Mouse (Mus musculus) neural tube, embryonic 14.5 days (tissue): ENCODE measurements at regions not wholly inside any gene's neighbourhood (a gene's known extent, or its start where the extent isn't known, plus 50 kb on each side); places are given as distances from the start of the nearest gene placed in this dataset.

ENCODE experiments used
- ATAC-seq: fragments of 200-750 bp; cut with Nextera tagmentation; 2 replicates; pipeline ENCODE4 v1.8.0; 2017; ENCODE audit warnings: low read depth, mild to moderate bottlenecking, moderate TSS enrichment, moderate library complexity
- H3K27ac ChIP-seq: fragments of 300-500 bp; sonication (generic); 2 replicates; pipeline ENCODE4 v1.5.1; 2014; ENCODE audit warnings: low read depth, mild to moderate bottlenecking, control low read depth, low read length, moderate library complexity, mixed read lengths
- H3K27me3 ChIP-seq: fragments of 300-500 bp; sonication (generic); 2 replicates; pipeline ENCODE4 v1.6.1; 2014; ENCODE audit warnings: low read length; ENCODE audit not compliant: control insufficient read depth, insufficient read depth
- H3K36me3 ChIP-seq: fragments of 300-500 bp; sonication (generic); 2 replicates; pipeline ENCODE4 v1.6.1; 2014; ENCODE audit warnings: low read length, mixed read lengths; ENCODE audit not compliant: control insufficient read depth, insufficient read depth
- H3K4me1 ChIP-seq: fragments of 300-500 bp; sonication (generic); 2 replicates; pipeline ENCODE4 v1.6.1; 2014; ENCODE audit warnings: low read length; ENCODE audit not compliant: control insufficient read depth, insufficient read depth
- H3K4me2 ChIP-seq: fragments of 300-500 bp; sonication (generic); 2 replicates; pipeline ENCODE4 v1.6.1; 2014; ENCODE audit warnings: mild to moderate bottlenecking, low read depth, low read length, control low read depth
- H3K4me3 ChIP-seq: fragments of 300-500 bp; sonication (generic); 2 replicates; pipeline ENCODE4 v1.5.1; 2014; ENCODE audit warnings: low read depth, low read length, control low read depth, mixed read lengths
- H3K9ac ChIP-seq: fragments of 300-500 bp; sonication (generic); replicated peaks from 2 replicates; pipeline ENCODE4 v1.6.1; 2014; ENCODE audit warnings: low read depth, mild to moderate bottlenecking, control low read depth, low read length, mixed read lengths
- H3K9me3 ChIP-seq: fragments of 300-500 bp; sonication (generic); 2 replicates; pipeline ENCODE4 v1.6.1; 2016; ENCODE audit warnings: low read length; ENCODE audit not compliant: control insufficient read depth
- WGBS: fragments of 180-500 bp; shearing (Covaris S2); extraction: QIAGEN DNeasy Blood & Tissue Kit; methylation state at CpG from one replicate; pipeline ENCODE4 v1.1.7; 2014; 5-methylcytosine and 5-hydroxymethylcytosine counted together

- H3K27ac ChIP-seq: no peak overlapping the region
- H3K9me3 ChIP-seq: no peaks in the 10 kb centered on the region
- no peak overlapping the region for H3K4me3 ChIP-seq
- no peaks in the 10 kb centered on the region for H3K4me1 ChIP-seq
- no peak overlapping the region for H3K9ac ChIP-seq
- 91% methylated on average over 5 of the region's 5 CpGs for WGBS
- ATAC-seq: no peak
- H3K27me3 ChIP-seq: no peaks in the 10 kb centered on the region
- no peaks in the 10 kb centered on the region for H3K36me3 ChIP-seq
- no peak overlapping the region for H3K4me2 ChIP-seq
Measured at GRCm38 (mm10) chr10:68378212-68378611, 99.7 kb upstream of the Arid5b start.

- no peak overlapping the region for H3K9ac ChIP-seq
- H3K4me2 ChIP-seq: no peak overlapping the region
- 95% methylated on average over 4 of the region's 4 CpGs for WGBS
- ATAC-seq: no peak
- H3K4me3 ChIP-seq: no peak overlapping the region
- H3K27me3 ChIP-seq: no peaks in the 10 kb centered on the region
- H3K9me3 ChIP-seq: no peaks in the 10 kb centered on the region
- H3K4me1 ChIP-seq: no peaks in the 10 kb centered on the region
- no peaks in the 10 kb centered on the region for H3K36me3 ChIP-seq
- H3K27ac ChIP-seq: no peak overlapping the region
Measured at GRCm38 (mm10) chr10:68377479-68377878, 98.9 kb upstream of the Arid5b start.

GRCm38 (mm10) chr10:68373875-68374274 lies 95.3 kb upstream of the Arid5b start:
- H3K4me3 ChIP-seq: no peak overlapping the region

GRCm38 (mm10) chr10:68371785-68372184 lies 93.2 kb upstream of the Arid5b start:
- Histone ChIP-seq H3K27me3 (no peaks in the 10 kb centered on the region), H3K4me2 (no peak overlapping the region), H3K36me3 (no peaks in the 10 kb centered on the region), H3K9me3 (no peaks in the 10 kb centered on the region), H3K27ac (no peak overlapping the region), H3K4me1 (no peaks in the 10 kb centered on the region), H3K9ac (no peak overlapping the region), H3K4me3 (no peak overlapping the region)
- ATAC-seq: no peak
- 96% methylated on average over 6 of the region's 6 CpGs for WGBS

More at GRCm38 (mm10) chr10:68373875-68374274, 95.3 kb upstream of the Arid5b start:
- H3K27me3 ChIP-seq: no peaks in the 10 kb centered on the region
- no peak for ATAC-seq
- WGBS: 62% methylated on average over 5 of the region's 5 CpGs
- H3K4me1 ChIP-seq: no peaks in the 10 kb centered on the region
- H3K9ac ChIP-seq: no peak overlapping the region
- H3K9me3 ChIP-seq: no peaks in the 10 kb centered on the region
- no peak overlapping the region for H3K27ac ChIP-seq
- H3K36me3 ChIP-seq: no peaks in the 10 kb centered on the region
- no peak overlapping the region for H3K4me2 ChIP-seq

GRCm38 (mm10) chr10:68370986-68371385 lies 92.4 kb upstream of the Arid5b start:
- H3K9me3 ChIP-seq: no peaks in the 10 kb centered on the region
- H3K27ac ChIP-seq: no peak overlapping the region
- H3K4me1 ChIP-seq: no peaks in the 10 kb centered on the region
- WGBS: 90% methylated on average over 8 of the region's 8 CpGs
- H3K9ac ChIP-seq: no peak overlapping the region
- H3K4me3 ChIP-seq: no peak overlapping the region
- ATAC-seq: no peak
- H3K36me3 ChIP-seq: no peaks in the 10 kb centered on the region
- H3K4me2 ChIP-seq: no peak overlapping the region
- H3K27me3 ChIP-seq: no peaks in the 10 kb centered on the region

GRCm38 (mm10) chr10:68366796-68367195 lies 88.3 kb upstream of the Arid5b start:
- Histone ChIP-seq H3K27ac (no peak overlapping the region), H3K9ac (no peak overlapping the region), H3K9me3 (no peaks in the 10 kb centered on the region), H3K4me2 (no peak overlapping the region), H3K4me1 (no peaks in the 10 kb centered on the region), H3K27me3 (no peaks in the 10 kb centered on the region), H3K36me3 (no peaks in the 10 kb centered on the region), H3K4me3 (no peak overlapping the region)
- WGBS: 97% methylated on average over 3 of the region's 3 CpGs
- no peak for ATAC-seq

- peaks cover 3% of the 10 kb centered on the region; the same call in 1 of the 2 replicates for H3K4me1 ChIP-seq
- H3K9me3 ChIP-seq: no peaks in the 10 kb centered on the region
- no peaks in the 10 kb centered on the region for H3K27me3 ChIP-seq
- H3K27ac ChIP-seq: no peak overlapping the region
- no peak overlapping the region for H3K4me3 ChIP-seq
- H3K9ac ChIP-seq: no peak overlapping the region
- ATAC-seq: no peak
- no peaks in the 10 kb centered on the region for H3K36me3 ChIP-seq
- WGBS: 87% methylated on average over 6 of the region's 6 CpGs
- no peak overlapping the region for H3K4me2 ChIP-seq
Measured at GRCm38 (mm10) chr10:68360765-68361483, 82.4 kb upstream of the Arid5b start.

- H3K9ac ChIP-seq: no peak overlapping the region
- no peak overlapping the region for H3K4me2 ChIP-seq
- no peaks in the 10 kb centered on the region for H3K36me3 ChIP-seq
- H3K4me3 ChIP-seq: no peak overlapping the region
- H3K4me1 ChIP-seq: peaks cover 11% of the 10 kb centered on the region
- 96% methylated on average over 2 of the region's 2 CpGs for WGBS
- no peaks in the 10 kb centered on the region for H3K9me3 ChIP-seq
- H3K27me3 ChIP-seq: no peaks in the 10 kb centered on the region
- no peak overlapping the region for H3K27ac ChIP-seq
- no peak for ATAC-seq
Measured at GRCm38 (mm10) chr10:68359135-68359534, 80.6 kb upstream of the Arid5b start.

- Histone ChIP-seq H3K4me1 (peaks cover 11% of the 10 kb centered on the region), H3K4me3 (no peak overlapping the region), H3K9ac (no peak overlapping the region), H3K27me3 (no peaks in the 10 kb centered on the region), H3K27ac (no peak overlapping the region), H3K4me2 (no peak overlapping the region), H3K36me3 (no peaks in the 10 kb centered on the region), H3K9me3 (no peaks in the 10 kb centered on the region)
- ATAC-seq: no peak
- 33% methylated on average over 6 of the region's 6 CpGs for WGBS
Measured at GRCm38 (mm10) chr10:68356973-68357372, 78.4 kb upstream of the Arid5b start.
